Mouse (Mus musculus): ENCODE measurements around the gene Dhdh. TPM values are rescaled to one million over a fixed set of nuclear protein-coding genes. Genes with fewer than 3 reads are reported as not detected.
"Not testable (repeated sequence)": the region's sequence is repeated elsewhere in the genome, so short reads cannot be mapped to it uniquely, and the experiment has no call there.

Gene Dhdh
- polyA plus RNA-seq (2016; fragmentation: Nextera tagmentation; extraction: Ambion mirVana), result 5.8 and 6.1 TPM in 2 replicates

DNA sequence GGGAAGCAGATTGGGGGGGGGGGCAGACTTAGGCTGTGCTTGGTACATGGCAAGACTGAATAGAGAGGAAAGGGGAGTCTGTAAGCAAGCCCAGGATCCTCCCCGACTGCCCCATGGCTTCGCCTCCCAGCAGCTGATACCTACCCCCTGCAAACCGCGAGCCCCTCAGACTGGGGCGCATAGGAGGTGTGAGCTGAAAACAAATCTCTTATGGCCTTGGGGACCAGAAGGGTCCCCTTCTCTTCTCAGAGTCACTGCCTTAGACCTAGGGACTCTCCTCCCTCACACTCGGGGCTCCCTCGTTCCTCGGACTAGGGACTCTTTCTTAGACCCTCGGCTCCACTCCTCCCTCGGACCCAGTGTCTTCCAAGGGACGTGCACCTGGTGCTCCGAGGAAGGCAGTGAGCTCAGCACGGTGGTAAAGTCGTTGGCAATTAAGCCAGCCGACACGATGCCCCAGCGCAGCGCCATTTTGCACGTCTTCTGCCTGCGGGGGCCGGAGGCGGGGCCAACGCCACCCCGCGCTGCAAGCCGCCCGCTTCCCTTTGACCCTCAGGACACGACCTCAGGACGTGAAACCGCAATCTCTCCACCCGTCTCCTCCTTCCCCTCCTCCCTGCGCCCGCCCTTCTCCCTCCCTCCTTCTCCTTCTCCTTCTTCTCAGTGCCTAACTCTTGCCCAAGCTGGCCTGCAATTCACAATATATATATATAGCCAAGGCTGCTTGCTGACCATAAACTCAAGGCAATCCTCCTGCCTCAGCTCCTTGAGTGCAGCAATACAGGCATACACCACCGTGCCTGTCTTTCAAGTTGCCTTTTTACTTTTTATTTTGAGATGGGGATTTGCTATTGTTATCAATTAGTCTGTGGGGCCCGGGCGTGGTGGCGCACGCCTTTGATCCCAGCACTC lies at the start of gene Dhdh:
Gene Dhdh (minus strand): TSS at position 513 of the 912 bp plus-strand sequence.
- H3K36me3 ChIP-seq, result peaks cover 20% of the 10 kb centered on the region
- peak within 1 kb of the TSS; percentile 92 for H3K27ac ChIP-seq
- peaks cover 40% of the 10 kb centered on the region for H3K4me1 ChIP-seq
- DNase-seq (ENCODE audit: low spot score), result peak; percentile 87
- 5% methylated on average over 38 of the region's 38 CpGs for WGBS
- peak within 1 kb of the TSS; percentile 70 for H3K4me3 ChIP-seq
- H3K9me3 ChIP-seq, result no peaks in the 10 kb centered on the region
- H3K27me3 ChIP-seq (ENCODE audit: insufficient read depth, poor library complexity, severe bottlenecking), result no peaks in the 10 kb centered on the region

DNA sequence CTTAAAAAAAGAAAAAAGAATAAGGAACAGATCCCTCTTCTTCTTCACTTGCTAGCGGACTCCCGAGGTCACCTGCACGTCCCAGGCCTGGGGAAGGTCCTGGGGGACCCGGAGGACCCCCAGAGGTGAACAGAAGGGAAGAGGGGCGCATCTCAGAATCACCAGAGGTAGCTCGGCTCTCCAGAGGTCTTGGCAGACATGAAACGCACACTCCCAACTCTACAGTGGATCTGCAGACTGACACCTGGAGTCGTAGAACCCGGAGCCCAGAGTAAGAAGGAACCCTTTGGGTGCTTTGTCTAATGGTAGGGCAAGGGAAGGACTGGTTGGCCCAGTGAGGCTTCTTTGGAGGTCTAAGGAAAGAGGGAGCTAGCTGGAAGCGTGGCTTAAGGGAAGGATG lies 49.0 kb upstream of the Dhdh start:
- Histone ChIP-seq H3K4me3 (peak overlapping the region; percentile 67), H3K27me3 (ENCODE audit: insufficient read depth, poor library complexity, severe bottlenecking) (peaks cover 6% of the 10 kb centered on the region; the same call in 1 of the 2 replicates), H3K27ac (peak overlapping the region; percentile 84; the same call in 1 of the 2 replicates), H3K36me3 (no peaks in the 10 kb centered on the region), H3K9me3 (no peaks in the 10 kb centered on the region), H3K4me1 (peaks cover 17% of the 10 kb centered on the region)
- DNase-seq (ENCODE audit: low spot score), result no peak
- WGBS, result 71% methylated on average over 10 of the region's 10 CpGs

DNA sequence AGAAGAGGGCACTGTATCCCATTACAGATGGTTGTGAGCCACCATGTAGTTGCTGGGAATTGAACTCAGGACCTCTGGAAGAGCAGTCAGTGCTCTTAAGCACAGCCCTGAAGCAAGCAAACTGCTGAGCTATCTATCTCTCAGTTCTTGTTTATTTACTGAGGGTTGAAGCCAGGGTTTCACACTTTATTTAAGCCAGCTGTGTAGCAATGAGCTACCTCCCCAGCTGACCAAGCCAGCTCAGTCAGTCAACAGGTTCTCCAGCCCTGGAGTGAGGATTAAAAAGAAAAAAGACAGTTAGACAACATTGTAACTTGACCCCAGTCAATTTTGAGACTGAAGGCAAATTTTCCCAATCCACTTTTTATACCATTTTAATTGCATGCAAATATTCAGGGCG lies 47.1 kb upstream of the Dhdh start:
- peaks cover 6% of the 10 kb centered on the region; the same call in 1 of the 2 replicates for H3K27me3 ChIP-seq (ENCODE audit: insufficient read depth, poor library complexity, severe bottlenecking)
- H3K36me3 ChIP-seq, result no peaks in the 10 kb centered on the region
- DNase-seq (ENCODE audit: low spot score), result no peak
- no peak overlapping the region for H3K4me3 ChIP-seq
- no peak overlapping the region for H3K27ac ChIP-seq
- H3K4me1 ChIP-seq, result peaks cover 27% of the 10 kb centered on the region
- H3K9me3 ChIP-seq, result no peaks in the 10 kb centered on the region
- WGBS, result 69% methylated on average over 1 of the region's 1 CpGs

DNA sequence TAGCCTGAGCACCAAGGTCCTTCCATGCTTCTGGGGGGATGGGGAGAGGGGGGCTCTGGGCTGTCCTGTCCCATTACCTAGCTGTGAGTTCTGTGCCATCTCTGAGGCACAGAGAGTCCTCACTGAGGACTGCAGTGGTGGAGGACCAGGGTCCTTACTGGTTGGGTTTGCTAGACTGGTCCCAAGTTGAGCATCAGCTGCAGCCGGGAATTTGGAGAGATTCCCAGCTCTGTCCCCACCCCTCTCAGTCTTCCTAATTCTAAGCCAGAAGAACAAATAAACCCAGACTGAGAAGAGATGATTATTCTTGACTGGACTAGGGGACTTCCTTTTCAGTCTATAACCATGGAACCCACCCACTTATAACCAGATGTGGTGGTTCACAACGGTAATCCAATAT lies 42.0 kb upstream of the Dhdh start:
- Histone ChIP-seq H3K36me3 (no peaks in the 10 kb centered on the region), H3K9me3 (no peaks in the 10 kb centered on the region), H3K4me1 (peaks cover 39% of the 10 kb centered on the region), H3K27ac (peak overlapping the region; percentile 43; the same call in 1 of the 2 replicates), H3K4me3 (no peak overlapping the region), H3K27me3 (ENCODE audit: insufficient read depth, poor library complexity, severe bottlenecking) (peaks cover 11% of the 10 kb centered on the region; the same call in 1 of the 2 replicates)
- DNase-seq (ENCODE audit: low spot score), result no peak
- 74% methylated on average over 2 of the region's 2 CpGs for WGBS

DNA sequence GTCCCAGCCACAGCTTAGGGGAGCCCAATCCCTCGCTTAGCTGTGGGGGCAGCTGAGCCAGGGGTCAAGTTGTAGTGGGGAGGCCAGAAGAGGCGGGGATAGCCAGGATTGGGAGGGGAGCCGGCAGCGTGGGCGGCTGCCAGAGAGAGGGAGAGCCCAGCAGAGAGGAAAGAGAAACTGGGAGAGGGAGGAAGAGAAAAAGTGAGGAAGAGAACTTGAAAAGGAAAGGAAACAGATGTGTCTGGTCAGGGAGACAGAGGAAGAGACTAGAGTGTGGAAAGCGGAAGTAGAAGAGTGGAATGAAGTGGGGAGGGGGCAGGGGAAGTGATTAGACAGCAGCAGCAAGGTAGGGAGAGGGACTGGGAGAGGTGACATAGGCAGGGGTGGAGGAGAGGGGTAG lies 40.9 kb upstream of the Dhdh start:
- 13% methylated on average over 6 of the region's 6 CpGs for WGBS
- Histone ChIP-seq H3K4me3 (peak overlapping the region; percentile 27; the same call in 1 of the 2 replicates), H3K4me1 (peaks cover 44% of the 10 kb centered on the region), H3K27me3 (ENCODE audit: insufficient read depth, poor library complexity, severe bottlenecking) (peaks cover 10% of the 10 kb centered on the region; the same call in 1 of the 2 replicates), H3K9me3 (no peaks in the 10 kb centered on the region), H3K36me3 (0 out of 2 replicates have a peak, but pooled peaks cover 1% of the 10 kb centered on the region), H3K27ac (peak overlapping the region; percentile 43)
- no peak for DNase-seq (ENCODE audit: low spot score)

DNA sequence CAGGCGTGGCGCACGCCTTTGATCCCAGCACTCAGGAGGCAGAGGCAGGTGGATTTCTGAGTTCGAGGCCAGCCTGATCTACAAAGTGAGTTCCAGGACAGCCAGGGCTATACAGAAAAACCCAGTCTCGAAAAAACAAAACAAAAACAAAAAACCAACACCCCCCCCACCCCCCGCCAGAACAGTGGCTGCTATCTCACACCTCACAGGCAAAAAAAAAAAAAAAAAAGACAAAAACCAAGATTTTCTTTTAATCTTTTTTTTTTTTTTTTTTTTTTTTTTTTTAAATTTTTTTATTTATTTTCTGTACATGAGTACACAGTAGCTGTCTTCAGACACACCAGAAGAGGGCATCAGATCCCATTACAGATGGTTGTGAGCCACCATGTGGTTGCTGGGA lies 38.6 kb upstream of the Dhdh start:
- H3K27ac ChIP-seq, result peak overlapping the region; percentile 98; the same call in 1 of the 2 replicates
- WGBS, result 81% methylated on average over 6 of the region's 6 CpGs
- H3K27me3 ChIP-seq (ENCODE audit: insufficient read depth, poor library complexity, severe bottlenecking); H3K9me3 ChIP-seq; H3K4me3 ChIP-seq; DNase-seq (ENCODE audit: low spot score): not testable (repeated sequence)
- peaks cover 17% of the 10 kb centered on the region; the same call in 1 of the 2 replicates for H3K36me3 ChIP-seq
- H3K4me1 ChIP-seq, result peaks cover 56% of the 10 kb centered on the region

- Histone ChIP-seq H3K9me3 (no peaks in the 10 kb centered on the region), H3K4me3 (peak overlapping the region; percentile 90), H3K27ac (peak overlapping the region; percentile 98), H3K4me1 (peaks cover 54% of the 10 kb centered on the region), H3K36me3 (peaks cover 17% of the 10 kb centered on the region; the same call in 1 of the 2 replicates), H3K27me3 (ENCODE audit: insufficient read depth, poor library complexity, severe bottlenecking) (peaks cover 5% of the 10 kb centered on the region; the same call in 1 of the 2 replicates)
- DNase-seq (ENCODE audit: low spot score), result no peak
- WGBS, result 19% methylated on average over 7 of the region's 7 CpGs
Observed at GRCm38 (mm10) chr7:45526474-45527120, 38.0 kb upstream of the Dhdh start.

- peak; percentile 98 for DNase-seq (ENCODE audit: low spot score)
- Histone ChIP-seq H3K36me3 (peaks cover 17% of the 10 kb centered on the region; the same call in 1 of the 2 replicates), H3K9me3 (no peaks in the 10 kb centered on the region), H3K27me3 (ENCODE audit: insufficient read depth, poor library complexity, severe bottlenecking) (peaks cover 5% of the 10 kb centered on the region; the same call in 1 of the 2 replicates), H3K4me3 (peak within 1 kb of the TSS; percentile 90), H3K4me1 (peaks cover 51% of the 10 kb centered on the region), H3K27ac (peak within 1 kb of the TSS; percentile 98)
- under 1% methylated on average over 54 of the region's 54 CpGs for WGBS
Observed at GRCm38 (mm10) chr7:45525809-45526473, 37.3 kb upstream of the Dhdh start, which contains the start of the genes Ppp1r15a and Plekha4. Gene Ppp1r15a (minus strand): TSS chr7:45526268. Gene Plekha4 (plus strand): TSS chr7:45526330.

DNA sequence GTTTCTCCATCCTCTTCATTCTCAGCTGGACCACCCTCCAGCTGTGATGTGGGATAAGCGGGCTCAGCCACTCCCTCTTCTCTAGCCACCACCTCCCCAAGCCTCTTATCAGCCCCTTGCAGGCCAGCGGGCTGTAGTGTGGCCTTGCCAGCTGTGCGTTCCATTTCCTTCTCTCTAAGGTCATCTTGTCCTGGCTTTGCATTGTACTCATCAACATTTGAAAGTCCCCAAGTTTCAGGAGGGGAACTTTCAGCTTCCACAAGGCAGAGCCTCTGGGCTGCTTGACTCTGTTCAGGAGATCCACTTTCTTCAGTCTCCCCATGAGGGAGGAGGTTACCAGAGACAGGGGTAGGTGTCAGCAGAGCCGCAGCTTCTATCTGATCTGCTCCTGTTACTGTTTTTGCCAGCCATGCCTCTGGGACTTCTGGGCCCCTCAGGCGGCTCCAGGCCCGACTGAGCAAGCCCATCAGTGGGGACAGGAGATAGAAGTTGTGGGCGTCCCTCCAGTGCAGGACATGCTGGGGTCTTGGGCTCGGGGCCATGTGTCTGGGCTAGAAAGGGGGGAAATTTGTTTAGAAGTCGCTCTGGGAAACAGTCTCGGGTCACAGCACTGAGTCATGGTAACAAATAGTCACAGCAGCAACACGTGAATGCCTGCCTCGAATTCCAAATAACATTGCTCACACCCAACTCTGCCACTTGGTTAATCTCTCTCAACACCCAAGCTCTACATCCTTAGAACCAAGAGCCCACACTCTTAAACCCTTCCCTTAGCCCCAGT lies 36.4 kb upstream of the Dhdh start:
- Histone ChIP-seq H3K4me3 (peak overlapping the region; percentile 90), H3K27me3 (ENCODE audit: insufficient read depth, poor library complexity, severe bottlenecking) (no peaks in the 10 kb centered on the region), H3K4me1 (peaks cover 43% of the 10 kb centered on the region), H3K27ac (peak overlapping the region; percentile 98), H3K9me3 (no peaks in the 10 kb centered on the region), H3K36me3 (peaks cover 17% of the 10 kb centered on the region; the same call in 1 of the 2 replicates)
- DNase-seq (ENCODE audit: low spot score), result peak; percentile 94
- WGBS, result 7% methylated on average over 12 of the region's 12 CpGs

GRCm38 (mm10) chr7:45523678-45524170 lies 35.1 kb upstream of the Dhdh start:
- whole genome bisulfite sequencing, result 73% methylated on average over 13 of the region's 13 CpGs
- Histone ChIP-seq H3K4me1 (peaks cover 30% of the 10 kb centered on the region), H3K9me3 (no peaks in the 10 kb centered on the region), H3K4me3 (peak overlapping the region; percentile 70), H3K36me3 (peaks cover 17% of the 10 kb centered on the region; the same call in 1 of the 2 replicates), H3K27ac (peak overlapping the region; percentile 62), H3K27me3 (ENCODE audit: insufficient read depth, poor library complexity, severe bottlenecking) (no peaks in the 10 kb centered on the region)
- DNase-seq (ENCODE audit: low spot score), result no peak

DNA sequence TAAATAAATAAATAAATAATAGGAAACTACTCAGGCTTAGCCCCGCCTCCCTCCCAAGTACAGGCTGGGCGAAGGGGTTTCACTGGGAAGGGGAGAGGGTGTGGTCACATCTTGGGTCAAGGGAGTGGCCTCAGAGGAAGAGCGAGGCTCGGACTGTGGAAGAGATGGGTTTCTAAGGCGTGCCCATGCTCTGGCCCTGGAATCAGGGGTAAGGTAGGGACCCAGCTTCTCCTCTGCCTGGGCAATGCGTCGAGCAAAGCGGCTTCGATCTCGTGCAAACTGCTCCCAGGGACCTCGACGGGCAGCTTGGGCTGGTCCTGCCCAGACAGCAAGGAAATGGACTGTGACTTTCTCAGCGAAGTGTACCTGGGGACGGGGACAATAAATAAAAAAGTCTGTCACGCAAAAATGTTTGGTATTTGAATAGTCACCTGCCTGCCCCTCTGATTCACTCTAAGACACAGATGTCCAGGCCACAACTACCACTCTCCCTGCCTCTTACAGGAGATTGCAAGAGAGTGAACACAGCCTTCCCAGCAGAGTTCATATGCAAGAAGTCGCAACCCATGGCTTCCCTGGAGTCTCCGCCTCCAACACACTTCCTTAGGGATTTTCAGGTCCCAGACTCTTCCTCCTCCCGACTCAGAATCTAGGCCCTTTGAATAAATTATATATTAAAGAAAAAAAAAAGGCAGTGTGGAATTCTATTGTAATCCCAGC lies 34.5 kb upstream of the Dhdh start:
- Histone ChIP-seq H3K27me3 (ENCODE audit: insufficient read depth, poor library complexity, severe bottlenecking) (no peaks in the 10 kb centered on the region), H3K27ac (peak overlapping the region; percentile 62), H3K4me1 (peaks cover 30% of the 10 kb centered on the region), H3K4me3 (peak overlapping the region; percentile 70), H3K9me3 (no peaks in the 10 kb centered on the region), H3K36me3 (peaks cover 17% of the 10 kb centered on the region; the same call in 1 of the 2 replicates)
- no peak for DNase-seq (ENCODE audit: low spot score)
- 60% methylated on average over 18 of the region's 18 CpGs for WGBS
